Mouse (Mus musculus) brain, adult 10 weeks (tissue): ENCODE data around the gene Gm9918. TPM values are rescaled to one million over a fixed set of nuclear protein-coding genes. Genes with fewer than 3 reads are reported as not detected.

Source experiments
- polyA plus RNA-seq: library from polyadenylated mRNA; stranded (reverse); fragments of 350-450 nt; fragmentation: Illumina TruSeq; extraction: RNeasy Lipid Tissue Mini Kit (QIAGEN cat#74804); gene quantifications from one replicate; pipeline ENCODE4 v1.2.3, GENCODE M21; 2015; ENCODE audit warnings: low read depth, low replicate concordance

Gm9918 gene
- not detected for polyA plus RNA-seq

DNA sequence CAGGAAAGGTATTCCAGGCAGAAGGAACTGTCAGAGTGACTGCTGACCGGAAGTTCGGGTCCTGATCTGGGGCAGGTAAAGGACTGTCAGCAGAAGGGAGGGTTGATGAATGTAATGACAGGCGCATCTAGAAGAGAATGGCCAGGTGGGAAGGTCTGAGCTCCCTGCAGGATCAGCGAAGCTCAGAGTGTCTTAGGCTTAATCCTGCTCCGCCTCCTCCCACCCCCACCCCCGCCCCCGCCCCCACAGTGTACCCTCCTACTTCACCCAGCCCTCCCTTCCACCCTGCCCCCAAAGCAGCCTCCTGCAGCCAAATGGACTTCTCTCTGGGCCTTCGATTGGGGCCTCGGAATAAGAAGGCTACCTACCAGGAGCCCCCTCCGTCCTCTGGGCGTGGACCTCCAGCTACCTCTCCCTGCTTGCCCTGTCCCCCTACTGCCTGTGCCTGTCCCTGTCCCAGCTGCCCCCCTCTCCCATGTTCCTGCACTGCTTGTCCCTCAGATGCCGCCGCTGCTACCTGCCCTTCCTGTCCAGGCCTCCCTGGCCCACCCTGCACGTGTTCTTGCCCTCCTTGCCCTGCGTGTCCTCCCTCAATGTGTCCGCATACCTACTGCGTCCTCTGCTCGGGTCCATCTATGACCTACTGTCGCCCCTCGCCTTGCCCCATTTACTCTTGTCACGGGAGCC lies at the start of gene Gm9918:
TSS of gene Gm9918 (plus strand) at position 290 of the 687 bp plus-strand sequence.

DNA sequence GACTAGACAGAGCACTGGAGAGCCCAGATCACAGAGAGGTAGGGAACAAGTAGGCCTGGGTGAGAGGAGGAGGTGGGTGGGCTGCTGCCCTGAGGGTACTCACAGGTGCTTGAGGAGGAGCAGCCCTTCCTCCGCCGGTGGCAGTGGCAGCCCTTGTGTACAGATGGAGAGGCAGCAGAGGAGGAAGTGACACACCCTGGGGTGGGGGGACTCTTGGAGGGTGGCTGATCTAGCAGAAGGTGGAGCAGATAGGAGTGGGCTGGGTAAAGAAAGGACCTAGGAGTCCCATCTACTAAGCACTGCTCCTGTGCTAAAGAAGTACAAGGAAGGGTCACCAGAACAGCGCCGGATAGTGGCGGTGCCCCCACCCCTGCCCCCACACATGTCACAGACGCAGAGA lies 38.6 kb upstream of the Gm9918 start, which contains the start of gene Itgb7:
TSS of gene Itgb7 (minus strand) at position 197 of the 400 bp plus-strand sequence.

DNA sequence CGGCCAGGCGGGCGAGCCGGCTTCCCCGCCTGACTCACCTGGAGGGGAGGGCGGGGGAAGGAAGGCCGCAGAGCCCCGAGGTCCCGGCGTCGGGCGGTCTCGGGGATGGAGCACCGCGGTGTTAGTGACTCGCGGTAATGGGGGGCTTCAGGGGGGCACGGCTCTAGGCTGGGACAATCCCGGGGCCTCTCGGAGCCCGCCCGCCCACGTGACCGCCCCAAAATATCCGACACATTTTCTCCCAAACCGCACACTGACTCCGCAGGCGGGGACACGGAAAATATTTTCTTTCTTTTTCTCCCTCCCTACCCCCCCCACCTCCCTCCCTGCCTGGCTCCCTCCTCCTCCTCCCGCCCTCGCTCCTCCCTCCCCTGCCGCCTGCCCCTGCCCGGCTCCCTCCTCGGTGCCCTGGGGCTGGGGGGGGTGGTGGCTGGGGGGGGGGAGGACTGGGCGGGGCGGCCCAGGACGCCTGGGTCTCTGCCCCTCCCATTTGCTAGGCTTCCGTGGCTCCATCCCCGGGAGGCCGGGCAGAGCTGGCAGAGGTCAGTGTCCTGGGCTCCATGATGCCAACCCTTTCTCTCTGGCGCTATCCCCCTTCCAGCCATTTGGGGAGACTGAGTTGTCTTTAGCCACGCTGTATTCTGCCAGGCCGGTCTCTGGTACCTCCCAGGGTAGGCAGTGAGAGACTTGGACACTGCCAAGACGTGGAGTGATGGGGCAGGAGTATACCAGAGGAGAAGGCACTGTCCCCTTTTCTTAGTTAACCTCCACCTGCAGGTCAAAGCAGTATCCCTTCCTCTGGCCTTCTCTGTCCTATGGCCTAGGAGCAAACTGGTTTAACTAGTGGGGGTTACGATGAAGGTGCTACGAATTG lies 12.9 kb upstream of the Gm9918 start, which contains the start of gene Rarg:
TSS of gene Rarg (minus strand) at position 316 of the 874 bp plus-strand sequence.

DNA sequence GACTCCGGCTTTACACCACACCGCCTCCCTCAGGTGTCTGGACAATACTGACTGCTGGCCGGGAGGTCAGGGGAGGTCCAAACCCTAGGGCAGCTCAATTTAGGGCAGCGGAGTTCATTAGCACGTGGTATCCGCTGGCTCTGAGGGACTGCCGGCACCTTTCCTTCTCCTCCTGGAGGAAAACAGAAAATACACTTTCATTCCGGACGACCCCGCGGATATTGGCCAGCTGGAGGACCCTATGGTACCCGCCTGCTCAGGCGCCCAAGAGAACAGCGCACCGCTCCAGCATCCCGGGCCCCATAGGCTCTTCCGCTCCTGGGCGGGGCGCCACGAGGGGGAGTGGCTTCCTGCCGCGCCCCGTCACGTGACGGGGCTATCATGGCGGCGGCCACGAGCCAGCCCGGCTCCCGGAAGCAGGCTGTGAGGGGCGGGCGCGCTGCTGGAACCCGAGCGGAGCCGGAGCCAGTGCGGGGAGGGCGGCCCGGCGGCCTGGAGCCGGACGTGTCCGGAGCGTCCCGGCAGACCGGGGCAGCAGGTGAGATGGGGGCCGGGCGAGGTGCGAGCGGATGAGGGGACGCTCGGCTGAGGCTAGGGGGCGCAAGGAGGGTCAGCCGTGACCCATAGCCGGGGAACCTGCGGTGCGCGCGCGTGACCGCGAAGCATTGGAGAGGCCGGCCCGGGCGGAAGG lies 8.9 kb downstream of the Gm9918 start, which contains the start of gene Mfsd5:
TSS of gene Mfsd5 (plus strand) at position 363 of the 691 bp plus-strand sequence.

DNA sequence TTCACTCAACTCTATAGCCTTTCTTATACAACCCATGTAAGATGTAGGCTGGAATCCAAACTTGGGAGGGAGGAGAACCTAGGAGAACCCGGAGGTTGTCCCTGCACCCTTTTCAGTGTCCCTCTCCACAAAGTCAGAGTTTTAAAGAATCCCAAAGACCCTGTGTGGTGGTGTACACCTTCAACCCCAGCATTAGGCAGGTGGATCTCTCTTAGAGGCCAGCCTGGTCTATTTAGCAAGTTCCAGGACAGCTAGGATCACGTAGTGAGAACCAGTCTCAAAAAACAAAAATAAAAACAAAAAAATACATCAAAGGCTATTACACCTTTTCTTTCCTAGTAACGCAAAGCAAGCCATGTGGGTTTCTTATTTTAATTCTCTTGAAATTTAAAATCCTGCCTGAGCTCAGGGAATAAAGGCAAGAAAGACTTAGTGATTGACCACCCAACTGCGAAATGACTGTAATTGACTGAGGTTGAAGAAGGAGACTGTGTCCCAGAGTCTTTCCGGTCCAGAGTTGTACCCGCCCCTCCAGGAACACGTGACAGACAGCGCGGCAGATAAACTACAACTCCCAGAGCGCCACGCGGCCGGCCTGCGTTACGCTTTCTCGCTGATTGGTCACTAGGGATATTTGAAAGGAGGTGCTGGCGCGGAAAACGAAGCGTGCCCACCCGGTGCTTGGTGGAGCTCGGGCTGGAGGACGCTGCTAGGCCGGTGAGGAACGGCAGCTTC lies 25.4 kb downstream of the Gm9918 start, which contains the start of gene Espl1:
TSS of gene Espl1 (plus strand) at position 634 of the 735 bp plus-strand sequence.

Other genes with a start within 250 kb of the Gm9918 start
- gene Krt18, start 242.4 kb upstream of the Gm9918 start, polyA plus RNA-seq: 1.9 TPM
- gene Eif4b, start 196.8 kb upstream of the Gm9918 start, polyA plus RNA-seq: 110 TPM
- gene Tns2, start 170.2 kb upstream of the Gm9918 start, polyA plus RNA-seq: 20.3 TPM
- 141 TPM for gene Spryd3, start 134.3 kb upstream of the Gm9918 start, polyA plus RNA-seq
- gene Igfbp6, start 126.2 kb upstream of the Gm9918 start, polyA plus RNA-seq: 61.4 TPM
- 0.19 TPM for gene Soat2, start 120.0 kb upstream of the Gm9918 start, polyA plus RNA-seq
- gene Zfp740, start 67.3 kb upstream of the Gm9918 start, polyA plus RNA-seq: 47.4 TPM
- gene Csad, start 65.8 kb upstream of the Gm9918 start, polyA plus RNA-seq: 22.9 TPM
- 1.1 TPM for gene Itgb7, start 38.6 kb upstream of the Gm9918 start, polyA plus RNA-seq
- gene Rarg, start 13.0 kb upstream of the Gm9918 start, polyA plus RNA-seq: 7.9 TPM
- gene Mfsd5, start 8.9 kb downstream of the Gm9918 start, polyA plus RNA-seq: 38.4 TPM
- 0.37 TPM for gene Espl1, start 25.7 kb downstream of the Gm9918 start, polyA plus RNA-seq
- gene Pfdn5, start 55.6 kb downstream of the Gm9918 start, polyA plus RNA-seq: 664 TPM
- gene Myg1, start 61.1 kb downstream of the Gm9918 start, polyA plus RNA-seq: 74.3 TPM
- gene Aaas, start 80.2 kb downstream of the Gm9918 start, polyA plus RNA-seq: 19.5 TPM
- 1.3 TPM for gene Sp7, start 96.6 kb downstream of the Gm9918 start, polyA plus RNA-seq
- gene Sp1, start 135.6 kb downstream of the Gm9918 start, polyA plus RNA-seq: 10.4 TPM
- 0.61 TPM for gene Amhr2, start 174.8 kb downstream of the Gm9918 start, polyA plus RNA-seq
- gene Prr13, start 188.5 kb downstream of the Gm9918 start, polyA plus RNA-seq: 73.3 TPM
- 487 TPM for gene Pcbp2, start 200.0 kb downstream of the Gm9918 start, polyA plus RNA-seq
- gene Gm10337, start 233.2 kb downstream of the Gm9918 start, polyA plus RNA-seq: not detected
- gene Map3k12, start 246.5 kb downstream of the Gm9918 start, polyA plus RNA-seq: 72.6 TPM
- 27.2 TPM for gene Tarbp2, start 247.6 kb downstream of the Gm9918 start, polyA plus RNA-seq